Mouse (Mus musculus) limb, embryonic 14.5 days (tissue): ENCODE data around the gene Med16. TPM values are rescaled to one million over a fixed set of nuclear protein-coding genes. Genes with fewer than 3 reads are reported as not detected.

Experiments
- ATAC-seq: fragments of 200-750 bp; cut with Nextera tagmentation; 2 replicates; pipeline ENCODE4 v1.8.0; 2017; ENCODE audit warnings: low read depth, moderate number of reproducible peaks, moderate TSS enrichment; ENCODE audit not compliant: low FRiP score
- DNase-seq: peaks from one replicate; pipeline ENCODE4 v3.0.0-alpha.2; 2015; ENCODE audit warnings: low spot score
- H3K27ac ChIP-seq: fragments of 300-500 bp; sonication (generic); replicated peaks from 2 replicates; pipeline ENCODE4 v1.5.1; 2014; ENCODE audit warnings: low read depth, mild to moderate bottlenecking, low read length, moderate library complexity, mixed read lengths
- H3K27me3 ChIP-seq: fragments of 300-500 bp; sonication (generic); 2 replicates; pipeline ENCODE4 v1.6.1; 2014; ENCODE audit warnings: low read length, mixed read lengths; ENCODE audit not compliant: control insufficient read depth, insufficient read depth
- H3K36me3 ChIP-seq: fragments of 300-500 bp; sonication (generic); 2 replicates; pipeline ENCODE4 v1.6.1; 2014; ENCODE audit warnings: mild to moderate bottlenecking, low read length, moderate library complexity, mixed read lengths; ENCODE audit not compliant: control insufficient read depth, insufficient read depth
- H3K4me1 ChIP-seq: fragments of 300-500 bp; sonication (generic); 2 replicates; pipeline ENCODE4 v1.6.1; 2014; ENCODE audit warnings: antibody characterized with exemption, low read length, mixed read lengths; ENCODE audit not compliant: control insufficient read depth, insufficient read depth
- H3K4me2 ChIP-seq: fragments of 300-500 bp; sonication (generic); replicated peaks from 2 replicates; pipeline ENCODE4 v1.6.1; 2014; ENCODE audit warnings: low read depth, mild to moderate bottlenecking, low read length, moderate library complexity; ENCODE audit not compliant: severe bottlenecking
- H3K4me3 ChIP-seq: fragments of 300-500 bp; sonication (generic); replicated peaks from 2 replicates; pipeline ENCODE4 v1.5.1; 2014; ENCODE audit warnings: low read length
- H3K9ac ChIP-seq: fragments of 300-500 bp; sonication (generic); 2 replicates; pipeline ENCODE4 v1.6.1; 2014; ENCODE audit warnings: mild to moderate bottlenecking, low read depth, low read length, moderate library complexity; ENCODE audit not compliant: severe bottlenecking
- H3K9me3 ChIP-seq: fragments of 300-500 bp; sonication (generic); 2 replicates; pipeline ENCODE4 v1.6.1; 2016; ENCODE audit warnings: low read length; ENCODE audit not compliant: control insufficient read depth
- POLR2A ChIP-seq: fragments of 200-500 bp; IDR thresholded peaks from 2 replicates; pipeline ENCODE4 v1.8.0; 2012; ENCODE audit warnings: inconsistent platforms, mild to moderate bottlenecking, moderate library complexity, borderline replicate concordance; ENCODE audit not compliant: insufficient read depth, insufficient read length; ENCODE audit errors: extremely low read depth
- WGBS: fragments of 180-500 bp; shearing (Covaris S2); extraction: QIAGEN DNeasy Blood & Tissue Kit; methylation state at CpG from one replicate; pipeline ENCODE4 v1.1.7; 2014; 5-methylcytosine and 5-hydroxymethylcytosine counted together
- polyA plus RNA-seq, 2 experiments: library from polyadenylated mRNA; depleted of rRNA in 1 of 2; stranded (reverse) in 1 of 2; unstranded in 1 of 2; fragments of >200 nt; fragmentation: Nextera tagmentation in 1 of 2; extraction: Ambion mirVana in 1 of 2; gene quantifications; 2 replicates each; pipeline versions ENCODE4 v1.2.1 to v1.2.3; 2012 to 2014

The Med16 gene
- polyA plus RNA-seq, 2 experiments = 33.4 to 54.6 TPM

DNA sequence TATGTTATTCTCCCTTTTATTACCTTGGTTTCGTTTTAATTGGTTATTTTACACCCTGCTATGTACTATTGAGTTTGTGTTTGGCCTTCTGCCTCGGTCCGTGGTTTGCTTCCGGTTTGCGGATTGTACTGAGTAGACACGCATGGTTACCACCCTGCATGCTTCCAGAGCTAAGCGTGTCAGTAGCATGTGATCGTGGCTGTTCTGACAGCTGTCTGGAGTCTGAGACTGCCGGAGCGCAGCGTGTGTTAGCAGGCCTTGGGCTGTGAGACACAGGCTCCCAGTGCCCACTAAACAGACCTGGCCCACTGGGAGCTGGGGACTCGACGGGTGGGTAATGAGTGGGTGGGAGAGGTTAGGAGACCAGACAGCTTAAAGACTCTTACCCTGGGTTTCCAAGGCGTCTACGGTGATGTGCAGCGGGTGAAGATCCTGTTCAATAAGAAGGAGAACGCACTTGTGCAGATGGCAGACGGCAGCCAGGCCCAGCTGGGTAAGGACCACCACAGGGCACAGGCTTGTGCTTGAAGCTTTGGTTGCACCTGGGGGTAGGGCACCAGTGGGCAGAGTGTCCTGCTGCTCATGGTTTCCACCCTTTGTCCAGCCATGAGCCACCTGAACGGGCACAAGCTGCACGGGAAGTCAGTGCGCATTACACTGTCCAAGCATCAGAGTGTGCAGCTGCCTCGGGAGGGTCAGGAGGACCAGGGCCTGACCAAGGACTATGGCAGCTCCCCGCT lies 46.5 kb downstream of the Med16 start:
- no peak for TF ChIP-seq POLR2A

DNA sequence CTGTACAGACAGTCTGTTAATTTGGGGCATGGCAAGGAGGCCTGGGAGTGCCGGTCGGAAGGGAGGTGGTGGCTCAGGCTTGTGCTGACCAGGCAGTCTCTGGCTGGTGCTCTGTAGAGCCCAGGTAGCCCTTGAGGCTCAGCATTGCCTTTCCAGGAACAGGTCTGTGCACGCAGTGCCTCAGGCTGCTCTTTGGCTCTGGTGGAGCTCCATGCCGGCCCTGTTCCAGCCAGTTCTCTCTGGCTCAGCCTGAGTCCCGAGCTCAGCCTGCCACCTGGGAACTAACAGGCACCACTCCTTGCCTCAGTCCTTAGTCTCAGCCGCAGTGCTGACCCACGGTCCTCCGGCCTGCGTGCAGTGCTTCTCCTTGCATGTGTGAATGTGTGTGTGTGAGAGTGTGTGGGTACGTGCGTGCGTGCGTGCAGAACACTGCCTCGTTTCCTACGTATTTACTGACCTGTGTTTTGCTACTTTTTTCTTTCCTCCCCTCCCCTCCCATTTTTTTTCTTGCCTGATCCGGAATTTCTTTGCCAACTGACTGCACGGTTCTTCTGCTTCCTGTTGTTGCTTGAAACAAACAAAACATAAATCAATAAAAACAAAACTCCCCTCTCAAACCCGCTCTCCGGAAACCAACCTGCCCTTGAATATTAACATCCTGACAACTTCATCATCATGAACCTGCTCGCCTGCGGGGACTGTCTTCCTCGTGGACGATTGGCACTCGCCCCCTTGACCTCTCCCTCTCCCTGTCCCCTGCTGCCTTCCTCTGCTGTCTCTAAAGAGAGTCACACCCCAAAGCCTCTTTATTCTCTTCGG lies 47.3 kb downstream of the Med16 start:
- ATAC-seq (no peak), DNase-seq (no peak)
- H3K9ac ChIP-seq = no peak overlapping the region
- H3K4me2 ChIP-seq = no peak overlapping the region
- 72% methylated on average over 25 of the region's 25 CpGs for WGBS
- H3K4me1 ChIP-seq = peaks cover 21% of the 10 kb centered on the region
- no peak overlapping the region for H3K27ac ChIP-seq
- TF ChIP-seq POLR2A = no peak
- no peaks in the 10 kb centered on the region for H3K9me3 ChIP-seq
- peaks cover 100% of the 10 kb centered on the region for H3K36me3 ChIP-seq
- no peak overlapping the region for H3K4me3 ChIP-seq
- H3K27me3 ChIP-seq = no peaks in the 10 kb centered on the region

More for the DNA sequence above, 46.5 kb downstream of the Med16 start:
- Histone ChIP-seq H3K27ac (no peak overlapping the region), H3K9ac (no peak overlapping the region), H3K4me2 (no peak overlapping the region), H3K36me3 (peaks cover 100% of the 10 kb centered on the region), H3K27me3 (no peaks in the 10 kb centered on the region), H3K9me3 (no peaks in the 10 kb centered on the region), H3K4me3 (no peak overlapping the region), H3K4me1 (peaks cover 13% of the 10 kb centered on the region)
- WGBS = 85% methylated on average over 23 of the region's 23 CpGs
- DNase-seq = no peak
- no peak for ATAC-seq

DNA sequence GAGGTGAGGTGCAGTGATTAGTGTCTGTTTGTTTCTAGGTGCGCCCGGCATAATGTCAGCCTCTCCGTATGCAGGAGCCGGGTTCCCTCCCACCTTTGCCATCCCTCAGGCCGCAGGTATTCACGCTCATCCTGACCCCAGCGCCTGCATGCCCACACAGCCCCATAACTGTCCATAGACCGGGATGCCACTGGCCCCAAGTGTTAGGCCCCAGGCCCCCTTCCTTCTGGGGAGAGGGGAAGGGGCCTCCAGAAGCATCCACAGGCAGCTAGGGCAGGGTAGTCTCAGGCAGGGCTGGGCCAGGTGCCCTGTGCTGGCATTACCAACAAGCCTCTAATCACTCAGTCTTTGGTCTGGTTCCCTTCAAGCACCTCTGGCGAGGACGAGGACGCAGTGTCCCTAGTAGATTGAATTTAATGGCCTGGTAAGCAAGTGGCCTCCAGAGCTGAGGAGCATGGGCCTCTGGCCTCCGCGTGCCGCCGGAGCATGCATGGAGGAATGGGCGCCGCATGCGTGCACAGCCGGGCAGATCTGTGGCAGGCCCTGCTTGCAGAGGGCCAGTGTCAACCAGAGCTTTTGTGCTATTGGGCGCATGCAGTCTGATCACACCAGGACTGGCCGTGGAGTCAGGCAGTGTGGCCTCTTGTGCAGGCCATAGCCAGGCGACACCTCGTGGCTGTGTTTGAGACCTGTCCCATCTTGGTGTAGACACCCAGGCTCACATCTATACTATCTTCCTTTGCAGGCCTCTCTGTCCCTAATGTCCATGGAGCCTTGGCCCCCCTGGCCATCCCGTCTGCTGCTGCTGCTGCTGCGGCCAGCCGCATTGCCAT lies 48.4 kb downstream of the Med16 start:
- ATAC-seq = no peak
- Histone ChIP-seq H3K36me3 (peaks cover 97% of the 10 kb centered on the region), H3K27ac (no peak overlapping the region), H3K9ac (no peak overlapping the region), H3K9me3 (no peaks in the 10 kb centered on the region), H3K4me3 (no peak overlapping the region), H3K4me2 (no peak overlapping the region), H3K27me3 (no peaks in the 10 kb centered on the region), H3K4me1 (peaks cover 27% of the 10 kb centered on the region)
- 91% methylated on average over 26 of the region's 26 CpGs for WGBS
- no peak for DNase-seq
- no peak for TF ChIP-seq POLR2A

DNA sequence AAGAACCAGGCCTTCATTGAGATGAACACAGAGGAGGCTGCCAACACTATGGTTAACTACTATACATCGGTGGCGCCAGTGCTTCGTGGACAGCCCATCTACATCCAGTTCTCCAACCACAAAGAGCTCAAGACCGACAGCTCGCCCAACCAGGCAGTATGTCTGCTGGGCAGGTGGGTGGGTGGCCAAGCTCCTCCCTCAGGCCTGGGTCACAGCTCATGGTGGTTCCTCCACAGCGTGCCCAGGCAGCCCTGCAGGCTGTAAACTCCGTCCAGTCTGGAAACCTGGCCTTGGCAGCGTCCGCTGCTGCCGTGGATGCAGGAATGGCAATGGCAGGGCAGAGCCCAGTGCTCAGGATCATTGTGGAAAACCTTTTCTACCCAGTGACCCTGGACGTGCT lies 49.6 kb downstream of the Med16 start:
- Histone ChIP-seq H3K9me3 (no peaks in the 10 kb centered on the region), H3K4me1 (peaks cover 27% of the 10 kb centered on the region), H3K9ac (no peak overlapping the region), H3K4me2 (no peak overlapping the region; the same call in 1 of the 2 replicates), H3K36me3 (peaks cover 85% of the 10 kb centered on the region), H3K27ac (no peak overlapping the region), H3K4me3 (no peak overlapping the region), H3K27me3 (no peaks in the 10 kb centered on the region)
- no peak for TF ChIP-seq POLR2A
- ATAC-seq (no peak), DNase-seq (no peak)
- 80% methylated on average over 11 of the region's 11 CpGs for WGBS

DNA sequence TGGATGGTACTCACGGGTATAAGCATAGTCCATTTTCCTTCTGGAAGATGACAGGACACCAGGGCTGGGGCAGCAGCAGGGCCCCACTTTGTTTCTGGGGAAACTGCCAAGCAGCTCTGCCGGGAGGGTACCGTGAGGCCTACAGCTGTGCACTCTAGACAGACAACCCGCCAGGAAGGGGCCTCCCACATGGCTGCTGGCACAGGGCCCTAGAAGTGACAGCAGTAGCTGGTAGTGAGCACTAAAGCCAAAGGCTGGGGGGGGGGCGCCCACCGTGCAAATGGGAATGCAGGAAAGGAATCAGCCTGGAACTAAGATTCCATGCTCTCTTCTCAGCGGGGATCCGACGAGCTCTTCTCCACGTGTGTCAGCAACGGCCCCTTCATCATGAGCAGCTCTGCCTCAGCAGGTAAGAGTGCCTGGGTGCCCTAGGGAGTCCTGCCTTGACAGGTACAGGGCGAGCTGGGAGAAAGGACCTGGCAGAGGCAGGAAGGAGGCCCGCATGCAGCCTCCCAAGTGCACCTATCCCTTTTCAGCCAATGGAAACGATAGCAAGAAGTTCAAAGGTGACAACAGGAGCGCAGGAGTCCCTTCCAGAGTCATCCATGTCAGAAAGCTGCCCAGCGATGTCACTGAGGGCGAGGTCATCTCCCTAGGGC lies 50.2 kb downstream of the Med16 start:
- no peak overlapping the region for H3K9ac ChIP-seq
- DNase-seq = peak; percentile 73
- peak overlapping the region; percentile 99 for H3K4me3 ChIP-seq
- ATAC-seq = no peak
- TF ChIP-seq POLR2A = no peak
- WGBS = 44% methylated on average over 14 of the region's 17 CpGs
- peaks cover 27% of the 10 kb centered on the region for H3K4me1 ChIP-seq
- no peaks in the 10 kb centered on the region for H3K27me3 ChIP-seq
- H3K9me3 ChIP-seq = no peaks in the 10 kb centered on the region
- H3K27ac ChIP-seq = no peak overlapping the region
- peaks cover 79% of the 10 kb centered on the region for H3K36me3 ChIP-seq
- peak overlapping the region; percentile 98 for H3K4me2 ChIP-seq
